Mouse (Mus musculus): Measurements from ENCODE around the gene 1700025C18Rik. TPM values are rescaled to one million over a fixed set of nuclear protein-coding genes. Genes with fewer than 3 reads are reported as not detected.

1700025C18Rik gene
- polyA plus RNA-seq, 1 experiment from 2014 or later, result not detected

DNA sequence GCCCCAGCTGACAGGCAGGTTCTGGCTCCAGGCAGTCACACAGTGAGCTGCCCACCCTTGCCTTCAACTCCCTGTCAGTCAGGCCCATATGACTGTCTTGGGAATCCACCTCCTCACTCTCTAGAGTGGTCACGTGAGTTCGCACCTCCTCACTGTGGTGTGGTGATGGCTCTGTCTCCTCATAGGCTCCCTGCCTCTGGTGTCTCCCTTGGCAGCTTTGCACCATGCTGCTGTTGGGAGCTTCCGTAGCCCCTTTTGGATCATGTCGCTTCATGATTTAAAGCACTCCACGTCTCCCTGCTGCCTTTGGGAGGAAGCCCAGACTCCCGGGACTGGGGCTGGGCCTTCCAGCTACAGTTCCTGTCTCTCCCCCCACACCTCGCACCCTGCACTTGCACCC, 26.1 kb downstream of the 1700025C18Rik start:
- H3K4me1 ChIP-seq (ENCODE audit: insufficient read depth, low read length), result no peaks in the 10 kb centered on the region
- H3K27ac ChIP-seq (ENCODE audit: low read length), result no peak overlapping the region
- no peaks in the 10 kb centered on the region for H3K27me3 ChIP-seq (ENCODE audit: insufficient read depth, low read length)
- no peak overlapping the region for H3K4me2 ChIP-seq (replicated peaks; ENCODE audit: low read depth, low read length)
- WGBS, result 34% methylated on average over 7 of the region's 7 CpGs
- H3K4me3 ChIP-seq (ENCODE audit: low read length), result no peak overlapping the region
- no peaks in the 10 kb centered on the region for H3K36me3 ChIP-seq (ENCODE audit: insufficient read depth, low read length)
- 0 out of 2 replicates have a peak, but pooled peaks have one; percentile 12 for ATAC-seq (ENCODE audit: low FRiP score, low TSS enrichment)
- H3K9ac ChIP-seq (replicated peaks; ENCODE audit: low read length), result no peak overlapping the region
- H3K9me3 ChIP-seq (ENCODE audit: low read length), result no peaks in the 10 kb centered on the region

DNA sequence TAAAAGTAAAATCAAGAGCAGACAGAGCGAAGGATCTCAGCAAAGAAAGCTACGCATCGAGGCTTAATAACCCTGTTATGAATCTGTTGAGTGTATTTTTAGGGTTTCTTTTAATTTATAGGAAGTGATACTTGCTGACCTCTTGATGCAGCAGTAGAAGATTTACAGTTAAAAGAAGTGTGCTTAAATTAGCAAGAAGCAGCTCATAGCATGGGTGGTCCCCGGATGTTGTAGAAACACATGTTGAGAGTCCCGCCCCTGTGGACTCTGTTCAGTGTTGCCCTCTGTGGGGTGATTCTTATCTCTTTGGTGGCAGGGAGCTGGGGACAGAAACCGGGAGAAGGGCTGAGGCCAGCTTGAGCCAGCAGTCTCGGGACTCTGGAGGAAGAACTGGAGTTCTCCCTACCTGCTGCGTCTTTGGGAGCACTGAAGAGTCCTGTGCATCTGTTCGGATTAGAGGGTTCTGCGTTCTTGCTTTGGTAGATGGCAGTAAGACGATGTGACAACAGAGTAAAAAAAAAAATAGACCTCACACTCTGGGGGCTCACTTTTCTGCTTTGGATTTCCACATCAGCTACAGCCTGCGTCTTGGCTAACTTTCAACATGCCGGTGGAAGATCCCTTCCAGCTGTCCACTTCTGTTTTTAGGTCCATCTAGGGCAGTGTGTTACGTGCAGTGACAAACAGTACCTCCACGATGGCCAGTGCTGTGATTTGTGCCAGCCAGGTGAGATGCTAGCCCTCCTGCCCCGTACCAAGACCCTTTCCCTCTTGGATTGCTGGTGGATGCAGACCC, 28.7 kb downstream of the 1700025C18Rik start:
- peak; percentile 49; the same call in 1 of the 2 replicates for ATAC-seq (ENCODE audit: low FRiP score, low TSS enrichment)
- 60% methylated on average over 16 of the region's 16 CpGs for WGBS
- H3K9ac ChIP-seq (replicated peaks; ENCODE audit: low read length), result no peak overlapping the region
- H3K4me2 ChIP-seq (replicated peaks; ENCODE audit: low read depth, low read length), result no peak overlapping the region
- no peaks in the 10 kb centered on the region for H3K4me1 ChIP-seq (ENCODE audit: insufficient read depth, low read length)
- H3K9me3 ChIP-seq (ENCODE audit: low read length), result no peaks in the 10 kb centered on the region
- no peak overlapping the region for H3K4me3 ChIP-seq (ENCODE audit: low read length)
- H3K36me3 ChIP-seq (ENCODE audit: insufficient read depth, low read length), result no peaks in the 10 kb centered on the region
- no peak overlapping the region for H3K27ac ChIP-seq (ENCODE audit: low read length)
- peaks cover under 1% of the 10 kb centered on the region; the same call in 1 of the 2 replicates for H3K27me3 ChIP-seq (ENCODE audit: insufficient read depth, low read length)

DNA sequence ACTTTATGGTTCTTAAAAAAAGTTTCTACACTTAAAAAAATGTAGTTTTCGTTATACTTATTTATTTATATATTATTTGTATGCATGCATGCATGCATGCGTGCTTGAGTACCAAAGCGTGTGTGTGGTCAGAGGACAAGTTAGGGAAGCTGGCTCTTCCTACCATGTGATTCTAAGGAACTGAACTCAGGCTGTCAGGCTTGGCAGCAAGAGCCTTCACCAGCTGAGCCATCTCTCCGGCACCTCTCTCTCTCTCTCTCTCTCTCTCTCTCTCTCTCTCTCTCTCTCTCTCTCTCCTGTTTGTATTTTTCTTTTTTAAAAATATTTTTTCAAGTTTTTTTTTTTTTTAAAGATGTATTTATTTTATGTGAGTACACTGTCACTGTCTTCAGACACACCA, 30.6 kb downstream of the 1700025C18Rik start:
- Histone ChIP-seq H3K4me1 (ENCODE audit: insufficient read depth, low read length) (peaks cover 6% of the 10 kb centered on the region), H3K27me3 (ENCODE audit: insufficient read depth, low read length) (peaks cover 5% of the 10 kb centered on the region; the same call in 1 of the 2 replicates), H3K4me2 (replicated peaks; ENCODE audit: low read depth, low read length) (no peak overlapping the region), H3K9ac (replicated peaks; ENCODE audit: low read length) (no peak overlapping the region), H3K27ac (ENCODE audit: low read length) (no peak overlapping the region), H3K9me3 (ENCODE audit: low read length) (no peaks in the 10 kb centered on the region), H3K4me3 (ENCODE audit: low read length) (no peak overlapping the region), H3K36me3 (ENCODE audit: insufficient read depth, low read length) (no peaks in the 10 kb centered on the region)
- 90% methylated on average over 4 of the region's 4 CpGs for WGBS
- no peak for ATAC-seq (ENCODE audit: low FRiP score, low TSS enrichment)

- Histone ChIP-seq H3K4me1 (ENCODE audit: insufficient read depth, low read length) (peaks cover 6% of the 10 kb centered on the region), H3K4me2 (replicated peaks; ENCODE audit: low read depth, low read length) (peak overlapping the region; percentile 58), H3K27ac (ENCODE audit: low read length) (no peak overlapping the region), H3K4me3 (ENCODE audit: low read length) (peak overlapping the region; percentile 35), H3K27me3 (ENCODE audit: insufficient read depth, low read length) (peaks cover 8% of the 10 kb centered on the region; the same call in 1 of the 2 replicates), H3K9me3 (ENCODE audit: low read length) (no peaks in the 10 kb centered on the region), H3K9ac (replicated peaks; ENCODE audit: low read length) (no peak overlapping the region), H3K36me3 (ENCODE audit: insufficient read depth, low read length) (no peaks in the 10 kb centered on the region)
- WGBS, result 81% methylated on average over 14 of the region's 14 CpGs
- no peak for ATAC-seq (ENCODE audit: low FRiP score, low TSS enrichment)
Measured at GRCm38 (mm10) chr2:165056377-165057085, 34.0 kb downstream of the 1700025C18Rik start.

DNA sequence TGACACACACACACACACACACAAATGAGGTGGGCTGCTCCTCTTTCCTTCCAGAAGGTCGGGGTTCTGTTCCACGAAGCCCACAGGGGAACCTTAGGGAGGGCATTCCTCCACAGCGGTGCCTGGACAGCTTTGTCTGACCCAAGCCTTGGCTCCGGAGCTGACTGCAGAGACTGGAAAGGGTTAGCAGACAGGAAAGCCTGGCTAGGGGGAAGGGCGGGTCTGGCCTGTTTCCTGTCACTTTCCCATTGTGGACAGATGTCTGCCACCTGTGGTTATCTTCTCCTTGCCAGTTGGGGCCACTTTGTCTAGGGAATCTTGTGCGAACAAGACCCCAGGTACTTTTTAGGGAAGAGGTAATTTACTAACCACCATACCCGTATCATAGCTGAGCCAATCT, 34.6 kb downstream of the 1700025C18Rik start:
- peak; percentile 67; the same call in 1 of the 2 replicates for ATAC-seq (ENCODE audit: low FRiP score, low TSS enrichment)
- H3K4me3 ChIP-seq (ENCODE audit: low read length), result peak overlapping the region; percentile 35
- H3K4me2 ChIP-seq (replicated peaks; ENCODE audit: low read depth, low read length), result peak overlapping the region; percentile 58
- H3K27ac ChIP-seq (ENCODE audit: low read length), result no peak overlapping the region
- peaks cover 6% of the 10 kb centered on the region for H3K4me1 ChIP-seq (ENCODE audit: insufficient read depth, low read length)
- 5% methylated on average over 7 of the region's 7 CpGs for WGBS
- H3K9me3 ChIP-seq (ENCODE audit: low read length), result no peaks in the 10 kb centered on the region
- no peaks in the 10 kb centered on the region for H3K36me3 ChIP-seq (ENCODE audit: insufficient read depth, low read length)
- peak overlapping the region; percentile 54; the same call in 1 of the 2 replicates for H3K9ac ChIP-seq (replicated peaks; ENCODE audit: low read length)
- H3K27me3 ChIP-seq (ENCODE audit: insufficient read depth, low read length), result peaks cover 8% of the 10 kb centered on the region; the same call in 1 of the 2 replicates

DNA sequence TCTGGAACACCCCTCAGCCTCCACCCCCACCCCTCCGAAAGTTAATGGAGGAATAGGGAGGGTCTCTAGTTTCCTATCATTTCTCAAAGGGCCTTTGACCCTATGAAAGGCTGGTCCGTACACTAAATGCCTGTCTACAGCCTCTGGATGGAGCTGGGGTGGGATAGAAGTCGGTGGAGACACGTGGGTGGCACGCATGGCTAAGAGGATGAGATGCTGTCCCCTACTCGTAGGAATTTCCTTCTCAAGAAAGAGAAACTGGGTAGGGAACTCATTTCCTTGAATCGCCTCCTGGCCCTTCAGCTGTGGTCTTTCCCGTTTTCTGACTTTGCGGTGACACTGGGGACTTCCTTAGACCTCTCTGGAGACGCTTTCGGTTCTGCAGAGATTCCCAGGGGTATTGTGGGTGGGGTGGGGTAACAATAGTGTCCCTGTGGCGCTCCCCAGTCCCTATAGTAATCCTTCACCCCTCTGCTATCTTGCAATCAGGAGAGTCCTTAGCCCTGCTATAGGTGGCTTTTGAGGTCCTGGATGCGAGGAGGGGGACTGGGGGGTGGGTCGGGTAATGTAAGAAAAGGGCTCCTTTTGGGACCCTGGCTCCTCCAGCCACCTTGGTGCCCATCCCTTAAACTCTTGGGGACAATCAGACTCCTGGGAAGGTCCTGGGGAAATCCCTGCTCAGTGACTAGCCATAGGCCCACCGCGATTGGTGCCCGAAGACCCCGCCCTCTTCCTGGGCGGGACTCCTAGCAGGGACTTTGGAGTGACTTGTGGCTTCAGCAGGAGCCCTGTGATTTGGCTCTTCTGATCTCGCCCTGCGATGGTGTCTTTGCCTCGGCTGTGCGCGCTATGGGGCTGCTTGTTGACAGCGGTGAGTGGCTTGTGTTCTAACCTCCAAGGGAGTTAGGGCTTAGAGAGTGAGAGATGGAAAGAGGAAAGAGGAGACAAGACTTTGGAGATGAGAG, 35.4 kb downstream of the 1700025C18Rik start, which contains the start of gene Cd40:
Gene Cd40 (plus strand): TSS at position 740 of the 965 bp plus-strand sequence.
- WGBS, result 13% methylated on average over 25 of the region's 25 CpGs
- ATAC-seq (ENCODE audit: low FRiP score, low TSS enrichment), result peak; percentile 92
- Histone ChIP-seq H3K36me3 (ENCODE audit: insufficient read depth, low read length) (no peaks in the 10 kb centered on the region), H3K4me2 (replicated peaks; ENCODE audit: low read depth, low read length) (peak within 1 kb of the TSS; percentile 58), H3K9ac (replicated peaks; ENCODE audit: low read length) (peak within 1 kb of the TSS; percentile 54; the same call in 1 of the 2 replicates), H3K27ac (ENCODE audit: low read length) (no peak within 1 kb of the TSS), H3K27me3 (ENCODE audit: insufficient read depth, low read length) (peaks cover 8% of the 10 kb centered on the region; the same call in 1 of the 2 replicates), H3K4me3 (ENCODE audit: low read length) (peak within 1 kb of the TSS; percentile 35), H3K4me1 (ENCODE audit: insufficient read depth, low read length) (peaks cover 6% of the 10 kb centered on the region), H3K9me3 (ENCODE audit: low read length) (no peaks in the 10 kb centered on the region)

GRCm38 (mm10) chr2:165051566-165051965, 39.0 kb downstream of the 1700025C18Rik start:
- 56% methylated on average over 11 of the region's 11 CpGs for WGBS
- Histone ChIP-seq H3K4me2 (replicated peaks; ENCODE audit: low read depth, low read length) (no peak overlapping the region), H3K27ac (ENCODE audit: low read length) (no peak overlapping the region), H3K9me3 (ENCODE audit: low read length) (no peaks in the 10 kb centered on the region), H3K9ac (replicated peaks; ENCODE audit: low read length) (no peak overlapping the region), H3K4me1 (ENCODE audit: insufficient read depth, low read length) (peaks cover 6% of the 10 kb centered on the region), H3K36me3 (ENCODE audit: insufficient read depth, low read length) (no peaks in the 10 kb centered on the region), H3K27me3 (ENCODE audit: insufficient read depth, low read length) (peaks cover 5% of the 10 kb centered on the region; the same call in 1 of the 2 replicates), H3K4me3 (ENCODE audit: low read length) (no peak overlapping the region)
- ATAC-seq (ENCODE audit: low FRiP score, low TSS enrichment), result no peak

- Histone ChIP-seq H3K9me3 (ENCODE audit: low read length) (no peaks in the 10 kb centered on the region), H3K36me3 (ENCODE audit: insufficient read depth, low read length) (no peaks in the 10 kb centered on the region), H3K4me3 (ENCODE audit: low read length) (no peak overlapping the region), H3K9ac (replicated peaks; ENCODE audit: low read length) (no peak overlapping the region), H3K4me2 (replicated peaks; ENCODE audit: low read depth, low read length) (no peak overlapping the region), H3K4me1 (ENCODE audit: insufficient read depth, low read length) (peaks cover under 1% of the 10 kb centered on the region), H3K27ac (ENCODE audit: low read length) (no peak overlapping the region), H3K27me3 (ENCODE audit: insufficient read depth, low read length) (0 out of 2 replicates have a peak, but pooled peaks cover 3% of the 10 kb centered on the region)
- WGBS, result 80% methylated on average over 18 of the region's 18 CpGs
- ATAC-seq (ENCODE audit: low FRiP score, low TSS enrichment), result no peak
Measured at GRCm38 (mm10) chr2:165050826-165051548, 39.6 kb downstream of the 1700025C18Rik start.
